Mouse (Mus musculus) left cerebral cortex, postnatal 14 days (tissue): ENCODE results near the gene Tat. TPM values are rescaled to one million over a fixed set of nuclear protein-coding genes. Genes with fewer than 3 reads are reported as not detected.
"Not testable (repeated sequence)": the region's sequence is repeated elsewhere in the genome, so short reads cannot be mapped to it uniquely, and the experiment has no call there.

ENCODE experiments used
- DNase-seq, 2 experiments: peaks; one replicate each; pipeline ENCODE4 v3.0.0; 2021 to 2022; ENCODE audit warnings: low spot score in 2 of 2, mixed read lengths in 1 of 2
- intact Hi-C: fragments of 180-260 bp; cut with DNase I; formaldehyde crosslinking; loops from one replicate; pipeline ENCODE4 v1.15.1; 2025
- total RNA-seq, 2 experiments: library from RNA; stranded (reverse); gene quantifications; 2 replicates each; pipeline ENCODE4 v1.2.3; 2021

Tat gene
- total RNA-seq, 2 experiments from 2014 or later = not detected

DNA sequence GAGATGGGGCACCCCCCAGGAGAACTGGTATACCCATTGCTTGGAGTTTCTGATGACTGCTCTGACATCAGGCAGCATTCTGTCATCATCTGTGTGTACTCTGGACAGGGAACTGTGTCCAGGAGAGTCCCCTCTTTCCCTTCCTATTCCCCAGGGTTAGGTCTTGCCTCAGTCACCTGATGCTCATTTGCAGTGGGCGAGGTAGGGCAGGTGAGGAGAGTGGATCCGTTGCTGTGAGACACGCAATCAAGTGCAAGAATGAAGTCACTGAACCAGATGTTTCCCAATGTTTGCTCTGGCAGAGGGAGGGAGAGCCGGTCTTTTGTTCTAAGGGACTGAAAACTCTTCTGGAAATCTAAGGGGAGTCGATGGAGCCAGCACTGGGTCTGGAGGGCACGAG is 10.9 kb upstream of the Tat start:
- intact Hi-C loops = no loop called here

DNA sequence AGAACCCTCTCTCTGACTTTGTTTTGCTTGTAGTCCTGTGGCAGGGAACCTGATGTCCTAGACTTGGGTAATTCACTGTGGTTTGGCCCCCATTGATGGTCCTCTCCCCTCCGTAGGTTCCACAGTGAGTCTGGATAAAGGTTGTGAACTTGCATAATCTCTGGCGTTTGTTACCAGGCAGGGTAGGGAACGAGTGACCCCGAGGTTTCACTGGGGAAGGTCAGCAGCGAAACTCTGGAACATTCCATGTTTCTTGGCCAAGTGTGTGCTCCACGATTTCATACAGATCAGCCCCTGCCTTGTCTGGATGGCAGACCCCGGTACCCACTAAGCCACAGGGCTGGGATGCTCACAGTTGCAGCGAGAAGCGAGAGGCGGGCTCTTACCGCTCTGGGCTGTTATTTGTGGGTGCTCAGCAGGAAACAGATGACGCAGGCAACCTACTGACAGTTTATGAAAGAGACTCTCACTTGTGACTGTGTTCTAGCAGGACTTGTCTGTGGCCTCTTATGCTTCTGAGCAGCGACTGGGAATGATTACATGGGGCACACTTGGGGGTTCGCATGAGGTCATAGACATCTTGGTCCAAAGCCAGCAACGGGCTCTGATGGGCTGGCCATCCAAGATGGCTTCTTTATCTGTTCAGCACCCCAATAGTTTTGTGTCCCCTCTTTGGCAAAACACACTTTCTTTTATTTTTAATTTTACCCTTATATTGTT is 7.7 kb upstream of the Tat start:
- intact Hi-C loops = no loop called here
- peak; percentile 23 to 25 for DNase-seq

More for the DNA sequence above, 10.9 kb upstream of the Tat start:
- no peak for DNase-seq

DNA sequence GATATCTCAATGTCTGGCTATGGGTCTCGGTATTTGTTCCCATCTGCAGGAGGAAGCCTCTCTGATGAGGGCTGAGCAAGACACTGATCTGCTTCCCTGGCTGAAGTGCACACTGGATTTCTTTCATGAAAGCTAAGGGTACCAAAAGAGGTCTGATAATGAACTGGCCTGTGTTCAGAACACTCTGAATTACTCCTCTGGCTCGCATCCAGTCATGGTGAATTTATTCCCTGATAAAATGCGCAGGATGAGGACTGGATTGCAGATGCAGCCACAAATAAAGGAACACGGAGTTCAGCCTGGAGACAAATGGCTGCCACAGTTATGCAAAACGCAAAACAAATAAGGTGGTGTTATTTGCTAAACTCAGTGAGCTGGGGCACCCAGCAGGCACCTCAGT is 6.3 kb upstream of the Tat start:
- intact Hi-C loops = no loop called here
- DNase-seq = peak; percentile 45 to 71

DNA sequence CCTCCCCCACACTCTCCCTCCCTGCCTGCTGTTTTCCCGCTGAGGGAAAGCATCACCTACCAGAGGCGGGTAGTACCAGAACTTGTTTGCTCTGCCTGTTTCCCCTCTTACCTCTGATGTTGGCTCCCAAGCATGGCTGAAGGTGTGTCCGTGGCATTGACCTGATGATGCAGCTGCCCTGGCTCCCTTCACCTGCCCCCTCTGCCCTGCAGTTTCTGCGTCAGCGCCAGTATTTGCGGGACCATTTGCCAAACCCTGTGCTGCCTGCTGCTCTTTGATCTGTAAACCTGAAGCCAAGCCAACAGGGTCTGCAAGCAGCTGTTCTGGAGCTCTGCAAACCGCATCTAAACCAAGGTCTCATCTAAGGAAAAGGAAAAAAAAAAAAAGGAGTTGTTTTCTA is 3.9 kb upstream of the Tat start:
- DNase-seq = no peak
- intact Hi-C loops = no loop called here

DNA sequence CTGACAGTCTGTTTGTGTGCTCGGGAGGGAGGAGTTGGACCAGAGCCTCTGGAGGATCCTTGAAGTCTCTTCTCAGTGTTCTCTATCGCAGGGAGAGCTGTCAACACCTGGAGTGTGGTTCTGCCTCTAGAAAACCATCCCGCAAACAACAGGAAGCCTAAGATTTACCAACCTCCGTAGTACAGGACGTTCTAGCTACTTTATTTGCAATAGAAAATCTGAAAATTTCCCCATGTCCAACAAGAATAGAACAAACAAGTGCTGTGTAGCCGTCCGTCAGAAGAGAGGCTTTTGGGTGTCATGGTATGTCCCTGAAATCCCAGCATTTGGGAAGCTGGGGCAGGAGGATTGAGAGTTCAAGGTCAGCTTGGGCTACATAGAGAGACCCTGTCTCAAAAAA is 2.5 kb upstream of the Tat start:
- DNase-seq = no peak
- intact Hi-C loops = no loop called here

DNA sequence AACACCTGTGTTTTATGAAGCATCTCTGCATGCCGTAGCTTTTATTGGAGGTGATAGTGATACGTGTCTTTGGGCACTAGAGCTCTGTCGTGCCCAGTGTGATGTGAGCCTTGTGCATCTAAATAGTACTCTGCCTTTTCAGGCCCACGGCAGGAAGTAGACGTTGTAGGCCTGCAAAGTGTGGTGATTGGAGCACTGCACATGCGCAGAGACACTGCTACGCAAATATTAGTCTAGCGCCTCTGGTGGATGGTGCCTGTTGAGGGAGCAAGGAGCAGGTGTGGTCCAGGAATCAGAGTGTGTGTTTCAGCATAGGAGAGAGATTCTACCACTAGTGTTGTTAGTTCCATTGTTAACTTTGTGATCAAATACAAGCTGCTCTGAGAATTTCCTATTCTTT is 1.1 kb upstream of the Tat start:
- DNase-seq = no peak
- intact Hi-C loops = no loop called here

DNA sequence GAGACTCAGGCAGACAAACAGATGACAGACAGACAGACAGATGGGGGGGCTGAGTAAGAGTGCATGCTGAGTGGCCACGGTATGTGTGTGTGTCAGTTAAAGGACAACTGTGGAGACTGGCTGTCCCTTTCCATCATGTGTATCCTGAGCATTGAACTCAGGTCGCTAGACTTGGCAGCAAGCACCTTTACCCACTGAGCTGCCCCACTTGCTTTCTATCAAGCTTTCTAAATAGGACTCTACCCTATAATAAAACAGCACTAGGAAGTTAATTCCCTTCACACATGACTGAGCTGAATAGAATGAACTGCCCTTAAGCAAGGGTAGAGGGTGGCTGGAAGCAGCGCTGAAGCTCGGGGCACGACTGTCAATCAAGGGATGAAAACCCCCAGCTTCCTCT is 1.9 kb downstream of the Tat start:
- intact Hi-C loops = no loop called here

DNA sequence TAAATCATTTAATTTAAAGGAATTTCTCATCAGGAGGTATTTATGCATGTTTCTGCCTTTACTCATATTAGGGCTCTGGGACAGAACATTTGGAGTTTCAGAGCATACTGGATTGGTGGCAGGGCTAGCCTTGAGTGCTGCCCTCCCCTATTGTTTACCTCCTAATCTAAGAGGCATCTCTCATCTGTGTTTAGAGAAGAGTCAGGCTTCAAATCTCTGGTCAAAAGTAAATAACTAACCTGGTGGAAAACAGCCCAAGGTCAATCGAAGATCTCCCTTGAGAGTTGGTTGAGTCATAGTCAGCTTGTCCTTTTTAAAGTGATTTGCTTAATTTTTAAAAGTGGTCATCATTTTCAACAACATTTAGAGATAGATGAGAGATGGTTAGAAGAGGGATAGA is 2.7 kb downstream of the Tat start:
- DNase-seq = no peak

More for the DNA sequence above, 1.9 kb downstream of the Tat start:
- DNase-seq = no peak

DNA sequence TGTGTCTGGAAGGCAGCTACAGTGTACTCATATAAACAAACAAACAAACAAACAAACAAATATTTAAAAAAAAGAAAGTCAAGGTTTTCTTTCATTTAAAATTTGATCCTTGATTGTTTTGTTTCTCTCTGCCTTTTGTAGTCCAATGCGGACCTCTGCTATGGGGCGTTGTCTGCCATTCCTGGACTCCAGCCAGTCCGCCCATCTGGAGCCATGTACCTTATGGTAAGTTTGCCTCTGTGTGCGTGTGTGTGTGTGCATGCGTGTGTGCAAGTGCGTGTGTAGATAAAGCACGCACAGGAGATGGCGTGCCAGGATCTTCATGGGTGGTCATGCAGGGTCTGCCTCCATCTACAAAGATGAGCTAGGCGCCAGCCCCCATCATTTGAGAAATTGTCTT is 7.1 kb downstream of the Tat start:
- no peak for DNase-seq
- intact Hi-C loops = no loop called here

More for the DNA sequence above, 2.7 kb downstream of the Tat start:
- intact Hi-C loops = no loop called here

DNA sequence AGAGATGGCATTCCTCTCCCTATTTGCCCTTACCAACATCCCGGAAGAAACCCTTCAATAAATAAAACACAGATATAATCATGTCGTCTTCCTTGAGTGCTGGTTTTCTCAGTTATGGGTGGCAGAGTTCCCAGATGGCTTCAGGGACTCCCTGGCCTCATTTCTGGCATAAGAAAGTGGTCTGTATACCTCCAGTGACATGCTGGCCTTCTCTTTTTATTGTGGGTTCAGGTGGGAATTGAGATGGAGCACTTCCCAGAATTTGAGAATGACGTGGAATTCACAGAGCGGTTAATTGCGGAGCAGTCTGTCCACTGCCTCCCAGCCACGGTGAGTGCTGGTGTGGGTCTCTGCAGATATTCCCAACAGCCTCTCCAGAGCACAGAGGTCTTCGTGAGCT is 7.8 kb downstream of the Tat start:
- no peak for DNase-seq
- intact Hi-C loops = no loop called here

DNA sequence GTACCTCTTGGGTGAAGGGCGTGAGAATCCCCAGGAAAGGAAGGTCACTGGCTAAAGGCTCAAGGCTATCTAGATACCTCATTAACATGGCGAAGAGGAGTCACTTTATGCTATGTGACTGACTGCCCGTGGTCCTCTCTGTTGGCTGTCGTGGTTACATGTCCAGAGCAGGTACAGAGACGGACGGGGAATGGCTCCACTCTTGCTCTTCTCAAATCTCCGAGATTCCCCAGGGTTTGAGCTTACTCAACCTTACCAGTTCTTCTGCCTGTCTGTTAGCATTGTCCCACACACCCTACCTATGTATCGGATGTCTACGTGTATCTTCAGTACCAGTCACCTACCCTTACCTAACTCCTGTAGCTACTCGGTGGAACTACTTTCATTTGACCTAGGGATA is 9.7 kb downstream of the Tat start:
- intact Hi-C loops = no loop called here
- DNase-seq = no peak

DNA sequence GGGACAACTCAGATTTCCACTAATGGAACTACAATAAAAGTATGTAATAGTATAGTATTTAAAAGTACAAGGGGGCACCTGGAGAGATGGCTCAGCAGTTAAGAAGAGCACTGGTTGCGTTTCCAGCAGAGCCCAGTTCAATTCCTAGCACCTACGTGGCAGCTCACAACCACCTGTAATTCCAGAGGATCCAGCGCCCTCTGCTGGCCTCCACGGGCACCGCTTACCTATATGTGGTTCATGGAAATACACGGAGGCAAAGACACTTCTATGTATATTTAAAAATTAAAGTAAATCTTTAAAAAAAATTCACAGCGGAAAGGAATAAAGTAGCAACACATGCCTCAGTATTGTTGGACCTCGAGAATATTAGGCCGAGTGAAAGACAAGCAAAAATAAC is 12.7 kb downstream of the Tat start:
- intact Hi-C loops = no loop called here
- no peak for DNase-seq

DNA sequence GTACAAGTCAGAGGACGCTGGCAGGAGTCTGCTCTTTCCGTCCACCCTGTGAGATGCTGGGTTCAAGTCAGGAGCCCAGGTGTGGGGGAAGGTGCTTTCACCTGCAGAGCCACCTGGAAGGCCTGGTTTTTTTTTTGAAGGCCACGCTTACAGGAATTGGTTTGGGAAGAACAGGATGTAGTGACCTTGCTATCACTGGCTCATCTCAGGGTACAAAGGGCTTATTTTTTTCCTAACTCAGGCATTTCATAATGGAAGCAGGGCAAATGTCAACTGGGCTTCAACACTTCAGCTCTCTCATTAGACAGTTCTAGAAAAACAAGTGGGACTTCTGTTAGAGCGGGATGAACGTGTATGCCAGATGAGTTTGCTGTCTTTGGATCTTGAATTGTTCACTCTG is 14.1 kb downstream of the Tat start:
- intact Hi-C loops = no loop called here
- no peak for DNase-seq

DNA sequence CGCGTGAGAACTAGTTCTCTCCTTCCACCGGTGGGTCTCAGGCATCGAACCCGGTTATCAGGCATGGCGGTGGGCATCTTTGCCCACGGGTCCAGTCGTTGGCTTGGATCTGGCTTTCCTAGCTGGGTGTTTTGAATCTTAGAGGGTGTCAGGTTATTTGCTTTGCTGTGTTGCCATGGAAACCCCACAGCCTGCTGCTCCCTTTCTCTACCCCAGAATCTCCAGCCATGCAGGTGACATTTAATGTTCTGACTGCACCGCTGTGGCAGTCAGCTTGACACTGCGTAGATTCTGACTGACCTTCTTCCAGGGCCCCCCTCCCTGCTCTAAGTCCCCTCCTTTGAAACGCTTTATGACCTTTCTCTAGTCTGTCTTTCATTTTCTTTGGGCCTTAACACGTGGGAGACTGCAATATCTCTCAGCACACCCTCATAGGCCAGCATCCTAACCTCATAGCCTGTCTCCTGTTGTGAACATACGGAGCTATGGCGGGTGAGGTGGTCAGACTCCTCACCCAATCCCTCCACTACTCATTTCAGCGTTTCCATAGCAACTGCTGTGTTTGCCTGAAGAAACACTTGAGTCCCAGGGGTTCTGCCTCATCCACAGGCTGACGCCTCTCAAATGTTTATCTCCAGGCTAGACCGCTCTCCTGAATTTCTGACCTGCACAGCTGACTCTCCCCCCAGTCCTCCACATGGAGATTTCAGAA is 16.2 kb downstream of the Tat start:
- peak; percentile 32 to 47 for DNase-seq
- intact Hi-C loops = no loop called here

DNA sequence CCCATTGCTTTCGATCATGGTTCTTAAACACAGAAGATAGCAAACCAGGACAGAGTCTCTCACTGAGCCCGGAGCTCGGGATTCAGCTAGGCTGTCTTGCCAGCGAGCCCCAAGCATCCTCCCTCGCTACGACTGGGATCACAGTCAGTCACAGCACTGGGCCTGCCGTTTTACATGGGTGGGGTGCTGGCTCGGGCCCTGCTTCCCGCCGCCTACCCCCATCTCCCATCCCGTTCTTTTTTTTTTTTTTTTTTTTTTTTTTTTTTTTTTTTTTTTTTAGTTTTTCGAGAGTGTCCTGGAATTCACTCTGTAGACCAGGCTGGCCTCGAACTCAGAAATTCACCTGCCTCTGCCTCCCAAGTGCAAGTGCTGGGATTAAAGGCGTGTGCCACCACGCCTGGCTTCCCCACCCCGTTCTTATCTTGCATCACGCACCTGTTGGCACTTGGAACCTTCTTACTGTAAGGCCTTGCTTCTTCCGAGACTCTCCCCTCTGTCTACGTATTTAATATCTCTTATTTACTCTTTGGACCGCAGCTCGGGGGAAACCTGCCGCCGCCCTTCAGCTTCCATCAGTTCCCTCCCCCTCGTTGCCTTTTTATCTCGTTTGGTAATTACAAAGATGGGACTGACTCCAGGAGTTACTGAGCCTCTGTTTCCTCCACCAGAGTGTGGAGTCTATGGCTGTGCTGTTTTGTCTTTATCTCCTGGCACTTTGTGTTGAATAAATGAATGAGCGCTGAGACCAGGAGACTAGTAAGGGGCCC is 18.2 kb downstream of the Tat start:
- DNase-seq = no peak
- intact Hi-C loops = no loop called here

DNA sequence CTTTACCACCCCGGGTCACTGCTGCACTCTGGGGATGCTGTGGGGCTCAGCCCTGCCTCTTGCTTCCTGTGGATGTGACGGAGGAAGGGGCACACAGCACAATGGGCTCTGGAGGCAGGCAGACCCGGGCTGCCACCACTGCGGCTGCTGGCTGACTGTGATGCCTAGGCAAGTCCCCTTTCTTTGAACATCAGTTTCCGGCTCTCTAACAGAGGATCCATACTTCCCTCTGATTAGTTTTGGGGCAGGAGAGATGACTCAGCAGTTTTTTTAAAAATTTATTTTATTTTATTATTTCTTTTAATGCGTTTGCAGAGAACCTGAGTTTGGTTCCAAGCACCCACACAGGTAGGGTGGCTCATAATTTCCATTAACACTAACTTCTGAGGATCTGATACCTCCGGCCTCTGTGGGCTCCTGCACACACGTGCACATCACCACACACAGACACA is 18.8 kb downstream of the Tat start:
- DNase-seq = no peak
- intact Hi-C loops = no loop called here

DNA sequence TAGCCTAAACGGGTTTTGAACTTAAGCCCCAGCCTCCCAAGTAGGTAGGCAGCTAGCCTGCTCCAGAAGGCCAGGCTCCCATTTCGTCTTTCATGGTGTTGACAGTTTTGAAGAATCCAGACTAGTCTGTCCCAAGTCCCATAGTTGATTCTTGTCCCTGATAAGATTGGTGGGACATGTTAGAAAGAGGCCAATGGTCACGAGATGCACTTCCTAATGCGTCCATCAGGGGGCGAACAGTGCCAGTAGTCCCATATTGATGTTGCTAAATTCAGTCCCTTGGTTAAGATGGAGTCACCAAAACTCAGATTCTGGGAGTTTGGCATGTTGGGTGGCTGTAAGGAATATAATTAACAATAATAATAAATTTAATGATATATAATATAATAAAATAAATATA is 20.6 kb downstream of the Tat start:
- DNase-seq = peak in 1 of 2 experiments; percentile 22
- intact Hi-C loops = loop anchor here (5.0 kb wide), 1 partner anchor 61 kb away; no protein-coding TSS in a partner anchor

DNA sequence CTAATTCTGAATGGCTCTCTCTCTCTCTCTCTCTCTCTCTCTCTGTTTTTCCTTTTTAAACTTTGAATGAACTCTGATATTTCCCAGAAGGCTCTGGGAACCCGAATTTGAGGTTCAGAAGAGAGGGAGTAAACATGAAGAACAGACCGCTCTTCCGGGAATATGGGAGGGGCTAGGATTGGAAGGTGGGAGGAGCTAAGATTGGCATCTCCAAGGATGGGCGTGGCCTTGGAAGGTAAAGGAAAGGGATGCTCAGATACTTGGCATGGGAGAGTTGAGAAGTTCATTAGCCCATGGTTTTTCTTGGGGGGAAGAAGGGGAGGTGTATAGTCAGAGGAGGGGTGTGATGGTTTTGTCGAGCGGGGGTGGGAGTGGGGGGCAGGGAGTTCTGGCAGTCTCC is 31.8 kb downstream of the Tat start:
- no peak for DNase-seq
- intact Hi-C loops = no loop called here

DNA sequence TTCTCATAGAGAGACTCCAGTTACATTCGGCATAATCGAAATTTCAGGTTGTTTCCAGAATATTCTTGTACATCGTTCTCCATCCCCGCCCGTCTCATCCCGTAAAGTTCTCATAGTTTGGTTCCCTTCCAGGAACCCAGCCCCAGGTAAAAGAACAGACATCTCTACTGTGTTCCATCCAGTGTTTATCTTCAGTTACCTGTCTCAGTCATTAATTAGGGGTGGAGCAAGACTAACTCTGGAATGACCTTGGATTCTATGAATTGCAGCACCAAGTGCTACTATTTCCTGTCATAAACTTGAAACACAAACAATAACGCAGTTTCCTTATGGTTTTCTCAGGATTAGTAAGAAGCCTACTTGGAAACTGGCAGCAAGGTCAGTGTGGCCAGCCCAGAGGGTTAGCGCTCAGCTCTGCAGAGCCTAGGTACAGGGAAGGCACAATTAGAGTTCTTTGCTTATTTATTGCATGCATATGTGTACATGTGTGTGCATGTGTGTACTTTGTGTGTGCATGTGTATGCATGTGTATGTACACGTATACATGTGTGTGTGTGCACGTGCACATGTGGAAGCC is 32.6 kb downstream of the Tat start:
- intact Hi-C loops = no loop called here
- no peak for DNase-seq

DNA sequence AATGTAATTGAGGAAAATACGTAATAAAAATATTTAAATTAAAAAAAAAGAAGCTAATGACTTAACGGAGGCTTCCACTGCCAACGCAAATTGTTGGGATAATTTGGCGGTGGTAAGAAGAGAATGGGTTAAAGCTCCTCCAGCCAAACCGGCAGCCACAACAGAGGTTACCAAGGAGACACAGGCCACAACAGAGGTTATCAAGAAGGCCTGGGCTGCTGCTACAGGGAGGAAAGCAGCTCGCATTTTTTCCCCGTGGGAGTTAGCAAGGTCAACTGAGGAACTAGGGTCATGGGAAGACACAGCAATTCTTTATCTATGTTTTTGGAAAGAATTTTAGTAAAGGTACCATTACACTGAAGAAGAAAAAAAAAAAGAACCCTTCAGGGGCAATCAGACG is 43.5 kb downstream of the Tat start:
- DNase-seq, intact Hi-C loops: not testable (repeated sequence)
